Mouse (Mus musculus) monocyte, adult 2 months (primary cell): Measurements from ENCODE around the gene Zdbf2.

ENCODE experiments used
- DNase-seq, 2 experiments: peaks; one replicate each; pipeline ENCODE4 v3.0.0; 2022; ENCODE audit warnings: low spot score in 2 of 2, low read depth in 1 of 2

The Zdbf2 gene

DNA sequence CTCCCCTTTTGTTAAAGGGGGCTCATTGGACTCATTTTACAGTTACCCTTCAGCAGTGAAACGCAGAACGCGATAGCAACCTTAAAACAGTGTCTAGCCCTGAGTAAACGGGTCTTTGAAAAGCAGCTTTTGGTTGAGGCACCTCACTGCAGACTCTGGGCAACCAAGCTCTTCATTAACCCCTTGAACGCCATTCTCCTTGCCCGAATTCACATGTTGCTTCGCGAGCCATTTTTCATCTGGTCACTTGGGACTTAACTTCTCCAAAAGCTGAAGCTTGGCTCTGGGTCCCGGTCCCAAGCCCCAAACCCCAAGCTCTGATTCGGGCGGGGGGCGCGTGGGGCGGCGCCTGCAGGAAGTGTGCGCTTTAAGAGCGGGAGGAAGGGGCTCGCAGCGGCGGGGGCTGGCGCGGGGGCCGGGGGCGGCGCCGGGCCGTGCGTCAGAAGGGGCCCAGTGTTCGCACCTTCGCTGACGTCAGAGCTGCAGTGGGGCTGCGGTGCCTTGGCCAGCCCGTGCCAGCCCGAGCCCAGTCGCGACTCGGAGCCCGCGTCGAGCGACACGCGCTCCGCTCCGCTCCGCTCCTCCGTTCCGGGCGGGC is at the start of gene Zdbf2:
Gene Zdbf2, plus strand, starts transcription at position 525 of the 598 bp plus-strand sequence.
- DNase-seq, result no peak

DNA sequence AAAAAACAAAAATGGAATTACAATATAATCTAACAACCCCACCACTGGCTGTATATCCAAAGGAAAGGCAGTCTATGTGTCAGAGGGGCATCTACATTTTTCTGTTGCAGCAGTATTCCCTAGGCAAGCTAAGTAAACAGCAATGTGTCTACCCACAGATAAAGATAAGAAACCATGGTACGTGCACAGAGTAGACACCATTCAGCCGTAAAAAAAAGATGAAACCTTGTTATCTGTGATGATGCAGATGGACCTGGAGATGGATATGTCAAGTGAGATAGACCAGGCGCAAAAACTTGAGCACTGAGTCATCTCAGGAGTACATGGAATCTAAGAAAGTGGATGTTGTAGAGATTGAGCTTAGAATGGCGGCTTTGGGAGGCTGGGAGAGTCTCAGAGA is 48.1 kb upstream of the Zdbf2 start:
- no peak for DNase-seq

DNA sequence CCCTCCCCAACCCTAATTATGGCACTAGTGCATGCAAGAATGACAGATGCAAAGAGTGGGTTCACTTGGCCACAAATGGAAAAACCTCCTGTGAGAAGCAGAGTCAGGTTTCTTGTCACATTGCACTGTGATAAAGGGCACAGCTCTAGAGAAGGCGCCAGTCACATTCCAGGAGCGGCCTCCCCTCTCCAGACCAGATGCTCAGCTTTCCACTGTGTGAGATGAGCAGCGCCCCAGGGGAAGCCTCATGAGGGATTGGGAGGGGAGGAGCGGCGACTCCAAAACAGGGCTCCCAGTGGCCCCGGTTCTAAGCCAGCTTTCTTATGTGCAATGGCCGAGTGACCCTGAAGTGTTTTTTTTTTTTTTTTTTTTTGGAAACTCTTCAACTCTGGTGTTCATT is 47.2 kb upstream of the Zdbf2 start:
- DNase-seq, result no peak

DNA sequence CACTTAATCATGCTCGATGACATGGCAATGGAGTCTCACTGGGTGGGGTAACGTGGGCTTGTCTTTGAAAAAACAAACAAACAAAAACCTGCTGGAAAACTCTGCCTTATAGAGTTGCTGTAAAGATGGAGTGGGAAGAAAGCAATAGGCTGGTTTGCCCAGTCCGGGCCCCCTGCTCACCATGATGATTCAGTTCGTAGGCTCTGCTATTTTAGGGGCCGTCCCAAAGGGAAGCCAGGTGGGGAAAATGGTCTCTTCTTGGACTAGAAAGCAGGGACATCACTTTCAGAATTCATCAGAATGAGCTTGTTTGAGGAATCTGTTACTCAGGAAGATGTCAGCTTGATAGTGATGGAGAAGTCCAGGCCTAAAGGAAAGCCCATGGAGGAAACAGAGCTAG is 45.8 kb upstream of the Zdbf2 start:
- DNase-seq, result no peak

DNA sequence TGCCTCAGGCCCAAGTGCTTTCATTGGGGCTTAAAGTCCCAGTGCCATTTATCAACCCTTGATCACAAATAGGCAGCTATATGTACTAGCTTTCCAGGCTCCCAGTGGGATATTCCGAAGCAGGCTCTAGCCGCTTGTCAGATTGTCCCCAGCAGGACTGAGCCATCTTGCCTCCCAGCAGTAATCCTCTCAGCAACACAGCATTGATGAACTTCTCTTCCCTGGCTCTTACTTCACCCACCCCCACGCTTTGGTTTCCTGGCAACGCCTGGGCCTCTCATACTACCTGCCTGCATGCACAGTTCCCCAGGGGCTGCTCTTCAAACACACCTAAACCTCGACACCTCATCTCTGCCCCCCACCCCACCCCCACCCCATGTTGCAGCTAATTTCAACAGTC is 35.7 kb upstream of the Zdbf2 start:
- no peak for DNase-seq

DNA sequence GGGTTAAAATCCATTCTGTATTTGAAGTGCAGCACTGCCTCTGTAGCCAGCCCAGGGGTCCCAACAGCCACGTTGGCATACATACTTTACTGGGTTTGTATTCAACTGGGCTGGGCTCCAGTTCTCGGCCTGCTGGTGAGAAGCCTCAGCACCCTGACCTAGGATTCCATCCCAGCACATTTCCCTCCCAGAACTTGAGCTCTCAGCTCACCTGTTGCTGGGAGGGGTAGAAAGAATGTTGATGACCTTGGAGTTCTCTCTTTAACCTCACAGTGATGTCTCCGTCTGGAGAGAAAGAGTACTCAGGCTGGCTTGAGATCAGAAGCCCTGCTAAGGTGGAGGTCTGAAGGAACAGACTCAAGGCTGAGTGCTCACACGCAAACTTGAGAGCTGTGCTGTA is 33.8 kb upstream of the Zdbf2 start:
- no peak for DNase-seq

DNA sequence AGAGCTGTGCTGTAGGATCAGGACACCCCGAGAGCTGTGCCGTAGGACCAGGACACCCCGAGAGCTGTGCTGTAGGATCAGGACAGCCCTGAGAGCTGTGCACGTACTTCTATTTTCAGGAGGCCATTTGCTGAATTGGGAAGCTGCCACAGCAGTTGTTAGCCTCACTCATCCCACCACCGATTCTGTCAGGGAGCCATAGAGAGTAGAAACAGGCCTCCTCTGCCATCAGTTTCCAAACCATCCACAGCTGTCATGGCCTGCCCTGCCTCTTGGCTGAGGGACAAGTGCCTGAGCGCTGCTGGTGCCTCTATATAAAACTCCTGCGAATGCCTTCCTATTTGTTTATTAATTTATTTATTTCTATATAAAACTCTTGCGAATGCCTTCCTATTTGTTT is 33.3 kb upstream of the Zdbf2 start:
- DNase-seq, result no peak

DNA sequence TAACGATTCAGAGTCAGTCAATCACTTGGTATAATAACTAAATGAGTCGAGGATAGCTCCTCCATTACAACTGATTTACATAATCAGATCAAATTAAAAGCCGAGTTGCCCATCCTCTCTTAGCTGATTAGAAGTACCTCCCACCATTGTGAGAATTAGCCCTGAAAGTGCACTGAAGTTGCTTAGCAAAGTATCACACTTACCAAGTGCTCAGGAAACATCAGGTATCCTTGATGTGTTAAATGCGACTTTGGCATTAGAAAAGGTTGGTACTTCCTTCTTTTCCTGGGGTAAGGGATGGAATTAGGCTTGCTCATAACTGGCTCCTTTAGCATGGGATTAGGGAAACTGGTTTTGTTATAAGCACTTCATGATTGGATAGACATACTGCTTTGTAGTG is 29.2 kb upstream of the Zdbf2 start:
- no peak for DNase-seq

DNA sequence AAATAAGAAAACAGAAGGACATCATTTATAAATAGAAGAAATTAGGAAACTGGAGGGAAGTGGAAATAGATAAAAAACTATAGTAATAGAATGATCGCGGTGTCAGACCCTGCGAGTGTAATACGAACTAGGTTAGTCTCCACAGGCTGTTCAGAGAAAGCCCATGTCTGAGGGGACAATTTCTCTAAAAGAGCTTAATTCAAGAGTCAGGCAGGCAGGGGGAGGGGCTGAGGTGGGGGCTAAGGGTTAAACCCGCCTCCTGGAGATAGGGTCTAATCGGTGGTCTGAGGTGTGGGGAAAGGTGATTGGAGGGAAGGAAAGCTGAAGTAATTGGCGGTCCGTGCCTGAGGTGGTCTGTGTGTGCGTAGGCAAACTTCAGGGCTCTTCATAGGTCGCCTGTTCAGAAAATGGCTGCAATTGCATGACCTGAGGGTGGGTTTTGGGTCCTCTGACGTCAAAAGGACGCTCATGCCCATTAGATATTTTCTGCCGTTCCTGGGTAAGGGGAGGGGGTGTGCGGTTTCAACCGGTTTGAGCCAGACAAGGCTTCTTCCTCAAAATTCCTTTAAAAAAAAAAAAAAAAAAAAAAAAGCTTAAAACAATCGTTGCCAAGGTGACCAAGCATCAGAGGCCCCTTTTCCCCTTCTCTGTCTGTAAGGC is 26.1 kb upstream of the Zdbf2 start:
- no peak for DNase-seq

DNA sequence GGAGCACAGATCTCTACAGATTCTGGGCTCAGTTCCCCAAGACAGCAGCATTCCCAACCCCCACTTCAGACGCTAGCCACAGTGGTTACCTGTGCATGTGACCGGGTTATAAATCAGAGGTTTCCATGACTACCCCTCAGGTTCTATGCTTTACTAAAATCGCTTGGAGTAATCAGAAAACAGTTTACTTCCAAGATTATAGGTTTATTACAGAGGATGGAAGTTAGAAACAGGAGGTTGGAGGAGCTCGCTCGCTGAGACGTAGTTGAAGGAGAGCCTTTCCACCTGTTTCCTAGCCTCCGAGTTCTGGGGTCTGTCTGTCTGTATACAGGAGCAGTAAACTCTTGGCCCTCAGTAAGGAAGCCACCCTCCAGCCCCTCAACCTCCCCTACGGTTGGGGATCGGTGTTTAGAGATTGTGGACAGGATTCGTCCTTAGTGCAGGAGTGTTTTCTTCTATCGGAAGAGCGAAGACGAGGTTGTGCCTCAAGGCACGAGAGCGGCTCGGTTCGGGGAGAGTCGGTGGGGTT is 25.2 kb upstream of the Zdbf2 start:
- no peak for DNase-seq

DNA sequence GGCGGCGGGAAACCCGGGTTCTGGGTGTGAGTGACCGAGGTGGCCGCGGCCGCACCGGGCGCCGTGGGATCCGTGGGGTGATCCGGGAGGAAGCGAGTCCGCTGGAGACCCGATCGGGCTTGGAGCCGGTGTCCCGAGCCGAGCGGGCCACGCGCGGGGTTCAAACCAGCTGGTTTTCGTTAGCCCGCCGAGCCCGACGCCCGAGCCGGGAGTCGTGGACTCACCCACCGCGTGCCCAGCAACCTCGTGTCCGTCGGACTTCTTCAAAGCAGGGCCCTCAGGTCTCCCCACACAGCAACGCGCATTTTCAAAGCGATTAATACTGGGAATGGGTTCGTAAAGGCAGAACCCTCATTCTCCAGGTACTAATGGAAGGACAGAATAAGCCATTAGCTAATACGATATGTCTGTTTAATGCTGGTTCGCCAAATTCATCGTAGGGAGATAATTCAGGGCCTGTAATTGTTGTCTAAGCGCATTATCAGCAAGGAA is 24.7 kb upstream of the Zdbf2 start:
- DNase-seq, result no peak

DNA sequence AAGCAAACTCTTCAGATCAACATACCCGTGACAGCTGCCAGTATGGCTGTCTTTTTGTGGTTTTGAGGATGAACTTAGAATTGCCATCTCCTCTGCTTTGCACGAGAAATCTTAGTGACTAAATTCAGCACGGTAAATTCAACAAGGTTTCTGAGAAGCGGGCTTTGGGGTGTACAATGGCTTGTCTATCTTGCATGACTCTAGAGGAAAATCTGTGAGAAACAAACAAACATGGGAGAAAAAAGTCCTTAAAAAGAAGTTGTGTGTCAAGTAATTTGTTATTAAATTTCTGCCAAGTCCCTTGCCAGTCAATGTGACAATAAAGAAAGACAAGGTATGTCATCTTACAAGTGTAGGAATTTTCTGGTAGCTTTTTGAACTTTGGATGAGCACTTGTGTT is 23.8 kb upstream of the Zdbf2 start:
- no peak for DNase-seq

DNA sequence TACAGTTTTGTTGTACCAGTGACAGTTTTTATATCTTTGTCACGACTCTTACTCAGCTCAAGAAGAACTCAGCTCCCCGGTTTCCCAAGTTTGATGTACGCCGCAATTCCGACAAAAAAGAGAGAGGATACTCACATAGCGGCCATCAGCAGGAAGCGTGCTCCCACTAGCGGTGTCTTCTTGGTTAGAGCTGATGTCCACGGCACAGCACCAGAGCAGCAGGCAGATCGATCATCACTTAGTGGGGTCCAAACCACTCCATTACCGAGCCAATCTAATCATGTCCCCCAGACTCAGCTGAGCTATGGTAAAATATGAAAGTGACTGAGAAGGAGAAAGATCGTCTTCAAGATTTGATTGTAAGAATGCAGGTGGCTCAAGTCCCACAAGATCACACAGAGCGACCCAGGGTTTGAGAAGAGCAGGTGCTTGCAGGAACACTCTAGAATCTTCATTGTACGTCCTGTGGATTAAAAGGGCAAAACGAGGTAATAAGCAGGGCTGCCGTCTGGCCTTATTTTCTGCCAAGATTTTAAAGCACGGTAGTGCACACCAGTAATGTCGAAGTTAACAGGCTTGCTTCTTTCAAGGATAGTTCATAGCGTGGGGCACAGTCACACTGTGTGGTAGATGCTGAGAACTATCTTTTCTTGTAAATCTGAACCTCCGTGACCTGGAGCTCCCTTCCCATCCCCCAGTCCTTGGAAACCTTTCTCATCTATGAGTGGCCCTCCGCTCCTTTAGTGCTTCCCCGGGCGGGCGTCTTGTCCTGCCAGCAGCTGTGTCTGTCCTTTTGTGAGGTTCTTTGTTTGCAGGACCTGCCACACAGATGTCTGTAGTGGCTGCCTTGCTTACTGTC is 20.5 kb upstream of the Zdbf2 start:
- DNase-seq, result no peak

DNA sequence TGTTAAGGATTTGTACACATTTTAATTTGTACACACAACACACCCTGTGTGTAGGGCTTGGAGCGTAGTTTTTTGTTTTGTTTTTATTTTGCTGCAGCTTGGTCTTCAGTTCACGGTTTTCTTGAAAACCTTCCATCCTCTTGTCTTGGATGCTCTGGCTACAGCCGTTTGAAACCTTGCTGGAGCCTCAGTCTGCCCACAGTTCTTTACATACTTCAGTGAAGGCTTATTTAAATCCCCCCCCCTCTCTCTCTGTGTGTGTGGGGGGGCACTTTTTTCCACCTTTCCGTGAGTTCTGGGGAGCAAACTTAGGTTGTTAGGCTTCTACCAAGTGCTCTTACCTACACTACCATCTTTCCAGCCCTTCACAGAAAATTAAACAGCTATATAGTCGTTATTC is 19.8 kb upstream of the Zdbf2 start:
- no peak for DNase-seq

DNA sequence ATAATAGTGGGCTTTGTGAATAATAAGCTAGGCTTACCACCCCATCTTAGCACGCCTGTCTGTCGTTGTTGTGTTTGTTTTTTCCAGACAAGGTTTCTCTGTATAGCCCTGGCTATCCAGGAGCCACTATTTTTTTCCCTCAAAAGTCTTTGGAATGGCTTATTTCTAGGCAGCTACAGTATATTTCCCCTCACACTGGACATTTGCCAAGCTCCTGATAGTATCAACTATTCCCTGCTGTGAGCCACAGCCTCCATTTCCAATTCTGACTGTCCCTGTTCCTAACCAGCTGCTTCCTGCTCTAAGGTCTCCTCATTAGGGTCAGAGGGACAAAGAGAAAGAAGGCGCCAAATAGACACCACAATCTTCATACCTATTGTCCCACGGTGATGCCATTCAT is 18.0 kb upstream of the Zdbf2 start:
- DNase-seq, result no peak

DNA sequence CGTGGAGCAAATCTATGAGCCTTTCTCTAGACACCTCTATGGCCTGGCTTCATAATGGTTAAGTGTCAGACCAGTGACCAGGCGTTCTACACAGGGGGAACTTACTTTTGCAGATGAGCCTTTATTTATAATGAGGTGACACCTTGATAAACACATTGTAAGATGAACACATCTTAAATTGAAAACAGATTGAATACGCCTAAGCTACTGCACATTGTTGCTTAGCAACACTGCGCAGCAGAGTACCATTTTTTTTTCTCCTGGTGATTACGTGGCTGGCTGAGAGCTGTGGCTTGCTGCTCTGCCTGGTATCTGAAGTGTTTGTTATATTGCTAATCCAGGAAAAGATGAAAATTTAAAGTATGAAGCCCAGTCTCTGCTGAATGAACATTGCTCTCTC is 17.0 kb upstream of the Zdbf2 start:
- no peak for DNase-seq

DNA sequence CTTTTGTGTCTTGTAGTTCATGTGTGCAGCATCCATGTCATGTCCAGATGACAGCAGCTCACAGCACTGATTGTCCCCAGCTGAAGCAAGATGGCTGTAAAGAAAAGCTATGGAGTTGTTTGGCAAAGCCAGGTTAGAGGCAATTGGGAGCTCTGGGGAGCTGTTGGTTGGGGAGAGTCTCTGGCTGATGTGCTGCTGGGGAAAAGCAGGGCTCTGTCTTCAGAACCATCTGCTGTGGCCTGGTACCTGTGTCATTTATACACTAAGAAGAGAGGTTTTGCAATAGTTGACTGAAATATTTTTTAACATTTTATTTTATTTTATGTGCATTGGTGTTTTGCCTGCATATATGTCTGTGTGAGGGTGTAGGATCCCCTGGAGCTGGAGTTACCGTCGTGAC is 14.6 kb upstream of the Zdbf2 start:
- DNase-seq, result no peak

DNA sequence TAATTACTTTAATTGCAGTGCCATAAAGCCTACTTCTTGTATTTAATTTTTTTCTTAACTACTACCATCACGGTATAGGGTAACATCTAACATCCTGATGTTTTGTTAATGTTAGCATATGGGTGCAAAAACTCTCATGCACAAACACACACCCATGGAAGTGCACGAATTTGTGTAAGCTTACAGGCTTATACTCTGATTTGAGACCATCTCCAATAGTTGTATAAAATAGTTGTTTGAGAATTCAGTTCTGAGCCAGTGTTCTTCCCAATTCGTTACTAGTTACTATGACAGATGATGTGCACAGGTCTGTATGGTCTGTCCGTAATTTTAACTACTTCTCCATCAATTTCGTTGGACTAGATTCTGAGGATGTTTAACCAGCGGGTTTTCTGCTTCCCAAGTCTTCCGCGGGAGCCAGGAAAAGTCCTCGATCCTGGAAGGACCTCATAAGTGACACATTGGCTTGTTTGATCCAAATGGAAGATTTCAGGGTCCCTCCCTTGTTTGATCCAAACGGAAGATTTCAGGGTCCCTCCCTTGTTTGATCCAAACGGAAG is 13.7 kb upstream of the Zdbf2 start:
- DNase-seq, result no peak

DNA sequence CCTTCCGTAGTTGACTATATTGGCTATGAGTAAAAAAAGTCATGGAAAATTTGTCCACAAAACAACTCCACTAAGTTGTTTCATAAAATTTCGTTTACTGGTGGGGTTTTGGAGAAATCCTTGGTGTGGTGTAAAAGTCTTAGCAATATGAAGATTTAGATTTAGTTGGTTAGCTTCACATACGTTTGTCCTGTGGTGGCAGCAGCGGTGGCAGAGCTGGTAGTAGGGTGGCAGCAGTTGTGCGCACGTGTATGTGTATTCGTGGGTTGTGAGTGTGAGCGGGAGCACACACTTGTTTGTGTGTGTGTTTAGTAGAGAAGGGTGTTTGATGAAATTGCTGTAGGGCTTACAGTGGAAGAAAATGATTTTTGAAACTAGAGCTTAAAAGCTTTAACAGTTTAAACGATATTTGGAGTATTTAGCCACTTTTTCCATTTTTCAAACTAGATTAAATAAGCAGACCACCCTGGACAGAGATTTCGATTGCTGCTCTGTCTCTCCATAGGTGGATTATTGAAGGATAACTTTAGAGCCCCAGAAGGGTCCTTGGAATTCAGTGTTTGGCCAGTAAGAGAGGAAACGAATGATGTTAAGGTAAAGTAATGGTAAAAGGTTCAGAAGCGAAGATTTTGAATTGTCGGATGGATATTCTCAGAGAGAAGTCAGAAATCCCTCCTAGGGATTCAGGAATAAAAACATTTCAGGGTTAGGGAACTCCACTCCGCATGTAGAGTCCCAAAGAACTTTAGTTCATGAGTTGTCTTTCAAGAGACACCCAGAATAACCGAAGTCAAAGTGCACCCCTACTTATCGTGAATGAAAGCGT is 12.9 kb upstream of the Zdbf2 start:
- DNase-seq, result no peak

DNA sequence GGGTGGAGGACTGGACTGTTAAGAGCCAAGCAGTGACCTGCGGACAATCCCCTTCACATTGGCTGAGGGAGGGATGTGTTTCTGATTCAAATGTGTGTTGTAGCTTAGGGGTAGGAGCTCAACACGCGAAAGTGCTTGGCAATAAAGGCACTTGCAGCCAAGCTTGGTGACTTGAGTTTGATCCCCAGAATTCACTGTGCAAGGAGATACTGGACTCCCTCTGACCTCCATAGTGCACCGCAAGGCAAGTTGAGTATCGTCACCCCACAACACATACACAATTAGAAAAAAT is 12.4 kb upstream of the Zdbf2 start:
- DNase-seq, result no peak

DNA sequence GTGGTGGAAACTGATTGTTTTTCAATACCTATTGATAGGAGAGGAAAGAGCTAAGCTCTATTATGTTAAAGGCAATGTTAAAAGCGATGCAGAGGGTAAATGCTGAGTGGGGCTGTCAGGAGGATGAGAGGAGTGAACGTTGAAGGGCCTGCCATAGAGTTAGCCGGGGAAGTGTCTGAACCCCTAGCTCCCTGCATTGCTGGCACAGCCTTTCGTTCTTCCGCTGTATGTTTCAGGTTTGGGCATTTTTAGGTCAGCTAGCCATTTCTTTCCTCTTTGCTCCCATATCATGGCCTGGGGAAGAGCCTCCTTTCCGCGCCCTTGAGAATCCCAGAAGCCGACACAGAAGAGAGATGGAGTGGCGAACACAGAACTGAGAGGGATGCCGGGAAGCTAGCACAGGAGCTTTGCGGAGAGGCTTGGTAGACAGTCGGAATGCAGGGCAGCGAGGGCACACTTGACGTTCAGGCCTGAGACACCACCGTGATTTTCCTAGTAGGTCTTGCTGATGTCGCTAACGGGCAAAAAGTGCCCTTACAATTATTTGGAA is 11.9 kb upstream of the Zdbf2 start:
- no peak for DNase-seq
